Mouse (Mus musculus) E14TG2a.4 (cell line): ENCODE measurements around the gene Gm16867.
"Not testable (repeated sequence)": the region's sequence is repeated elsewhere in the genome, so short reads cannot be mapped to it uniquely, and the experiment has no call there.

ENCODE experiments used
- CTCF ChIP-seq: conservative IDR thresholded peaks from 2 replicates; pipeline ENCODE4 v1.5.1; 2014; ENCODE audit warnings: low read length
- POU5F1 ChIP-seq: IDR thresholded peaks from 2 replicates; pipeline ENCODE4 v1.6.1; 2014; ENCODE audit warnings: low read length, borderline replicate concordance

DNA sequence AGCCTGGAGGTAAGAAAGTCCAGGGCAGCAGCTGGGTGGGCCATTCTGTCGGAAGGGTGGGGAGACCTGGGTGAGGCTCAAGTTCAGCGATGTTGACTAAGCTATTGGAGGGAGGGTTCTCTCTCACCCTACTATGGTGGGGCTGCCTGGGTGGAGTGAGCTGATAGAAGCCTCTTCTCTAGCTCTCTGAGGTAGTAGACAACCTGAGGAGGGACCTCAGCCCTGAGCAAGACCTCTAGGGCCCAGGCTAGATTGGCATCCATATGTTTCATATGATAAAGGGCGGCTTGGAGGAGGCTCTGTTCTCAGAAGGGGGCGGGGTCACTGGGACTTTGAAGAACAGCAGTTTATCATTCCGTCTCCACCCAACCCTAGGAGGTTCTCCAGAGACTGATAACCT, 37.0 kb upstream of the Gm16867 start:
- not testable (repeated sequence) for TF ChIP-seq CTCF, POU5F1
